Mouse (Mus musculus): ENCODE measurements around the gene Enthd1. TPM values are rescaled to one million over a fixed set of nuclear protein-coding genes. Genes with fewer than 3 reads are reported as not detected.

Enthd1 gene
- polyA plus RNA-seq, 1 experiment from 2014 or later = not detected

Other genes starting within 250 kb of the Enthd1 start
- gene Grap2, start 7.4 kb upstream of the Enthd1 start, polyA plus RNA-seq (2018) = 0.42 to 1.1 TPM (median 0.66 TPM) in 3 replicates
- gene Fam83f, start 106.7 kb upstream of the Enthd1 start, polyA plus RNA-seq (2018) = 1.8 to 2.5 TPM (median 2.2 TPM) in 3 replicates
- 6.2 to 11.5 TPM (median 7.2 TPM) in 3 replicates for gene Tnrc6b, start 146.2 kb upstream of the Enthd1 start, polyA plus RNA-seq (2018)